Mouse (Mus musculus) heart, adult 10 weeks (tissue): ENCODE measurements around the gene Foxn4. TPM values are rescaled to one million over a fixed set of nuclear protein-coding genes. Genes with fewer than 3 reads are reported as not detected.

Experiments
- polyA plus RNA-seq: library from polyadenylated mRNA; stranded (reverse); fragments of 350-450 nt; fragmentation: Illumina TruSeq; extraction: RNeasy Lipid Tissue Mini Kit (QIAGEN cat#74804); gene quantifications from one replicate; pipeline ENCODE4 v1.2.3, GENCODE M21; 2014; ENCODE audit warnings: low read depth, low replicate concordance

Gene Foxn4
- polyA plus RNA-seq = not detected

DNA sequence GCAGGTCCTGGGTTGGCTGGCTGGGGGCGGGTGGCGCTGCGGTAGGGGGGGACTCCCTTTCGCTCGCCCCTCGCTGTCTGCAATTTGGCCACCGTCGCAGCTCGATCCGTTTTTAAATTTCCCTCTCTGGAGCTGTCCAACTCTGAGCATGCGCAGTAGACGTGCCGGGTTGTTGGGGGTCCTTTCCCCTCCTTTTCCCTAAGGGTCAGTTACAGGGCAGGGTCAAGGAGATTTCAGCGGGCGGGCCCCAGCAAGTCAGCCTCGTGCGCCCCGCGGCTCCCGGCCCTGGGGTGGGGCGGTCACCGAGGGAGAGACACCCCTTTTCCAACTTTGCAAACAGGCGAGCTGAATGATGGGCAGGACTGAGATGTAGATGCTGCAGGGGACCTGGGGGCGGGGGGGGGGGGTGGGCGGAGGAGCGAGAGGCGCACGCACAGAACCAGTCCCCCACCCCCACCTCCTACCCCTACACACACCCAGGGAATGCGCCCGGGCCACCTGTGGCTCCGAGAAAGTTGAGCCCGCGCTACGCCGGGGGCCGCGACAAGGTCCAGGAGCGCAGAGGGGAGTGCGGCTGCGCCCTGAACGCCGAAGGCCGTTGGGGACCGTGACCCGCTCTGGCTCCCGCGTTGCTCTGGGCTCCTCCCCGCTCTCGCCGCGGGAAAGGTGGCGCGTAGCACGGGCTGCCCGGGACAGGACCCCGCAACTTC, at the start of gene Foxn4:
Gene Foxn4 (minus strand): TSS at position 115 of the 710 bp plus-strand sequence.

GRCm38 (mm10) chr5:114288874-114289273, 15.3 kb upstream of the Foxn4 start, which contains the start of gene Myo1h:
Gene Myo1h, plus strand, starts transcription at chr5:114289166.

Other genes with a start within 250 kb of the Foxn4 start
- 7.7 TPM for gene Usp30, start 208.3 kb downstream of the Foxn4 start, polyA plus RNA-seq
- gene Svop, start 182.2 kb downstream of the Foxn4 start, polyA plus RNA-seq = not detected
- 2.4 TPM for gene Alkbh2, start 145.6 kb downstream of the Foxn4 start, polyA plus RNA-seq
- gene Ung, start 143.4 kb downstream of the Foxn4 start, polyA plus RNA-seq = 22.5 TPM
- gene Acacb, start 127.3 kb downstream of the Foxn4 start, polyA plus RNA-seq = 122 TPM
- 0.26 TPM for gene Myo1h, start 15.4 kb upstream of the Foxn4 start, polyA plus RNA-seq
- gene Kctd10, start 106.7 kb upstream of the Foxn4 start, polyA plus RNA-seq = 47.1 TPM
- gene Ube3b, start 106.8 kb upstream of the Foxn4 start, polyA plus RNA-seq = 68.8 TPM
- gene Mmab, start 170.3 kb upstream of the Foxn4 start, polyA plus RNA-seq = 33.6 TPM
- gene Mvk, start 170.5 kb upstream of the Foxn4 start, polyA plus RNA-seq = 10.8 TPM